Mouse (Mus musculus) small intestine, adult 2 months (tissue): Measurements from ENCODE around the gene Ralgapa1.

Source experiments
- CTCF ChIP-seq: fragments of 200-500 bp; IDR thresholded peaks from 2 replicates; pipeline ENCODE4 v1.5.1; 2012; ENCODE audit warnings: low read depth, mild to moderate bottlenecking, control low read depth, inconsistent platforms, low read length, moderate library complexity, mixed read lengths; ENCODE audit not compliant: insufficient replicate concordance, insufficient read length; ENCODE audit errors: extremely low read depth
- POLR2A ChIP-seq: fragments of 200-500 bp; IDR thresholded peaks from 2 replicates; pipeline ENCODE4 v1.6.1; 2012; ENCODE audit warnings: low read depth, mild to moderate bottlenecking, control low read depth, inconsistent platforms, low read length, moderate library complexity

DNA sequence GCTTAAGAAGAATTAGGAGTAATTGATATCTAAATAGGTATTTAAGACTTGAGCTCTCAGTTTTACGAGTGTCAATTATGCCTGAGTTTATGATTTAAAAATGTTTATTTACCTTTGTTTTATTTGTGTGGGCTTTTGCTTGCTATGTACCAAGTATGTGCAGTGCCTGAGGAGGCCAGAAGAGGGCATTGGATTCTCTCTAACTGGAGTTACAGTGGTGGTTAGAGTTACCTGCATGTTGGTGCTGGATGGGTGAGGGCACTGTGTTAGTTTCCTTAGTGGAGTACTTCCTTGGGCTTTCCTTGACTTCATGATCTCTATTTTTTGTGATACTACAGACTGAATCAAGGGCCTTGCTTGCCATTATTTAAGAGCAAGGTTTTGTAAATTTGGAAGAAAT lies 25.8 kb upstream of the Ralgapa1 start:
- no peak for TF ChIP-seq CTCF
- TF ChIP-seq POLR2A = no peak
